Mouse (Mus musculus) cerebellum, adult 2 months (tissue): Measurements from ENCODE around the gene H6pd.

Experiments used
- CTCF ChIP-seq: fragments of 200-500 bp; IDR thresholded peaks from 2 replicates; pipeline ENCODE4 v1.5.1; 2011; ENCODE audit warnings: low read depth, mild to moderate bottlenecking, control low read depth, low read length, moderate library complexity, borderline replicate concordance; ENCODE audit not compliant: insufficient read depth
- POLR2A ChIP-seq: fragments of 200-500 bp; IDR thresholded peaks from 2 replicates; pipeline ENCODE4 v1.6.1; 2011; ENCODE audit warnings: low read length, control low read depth, borderline replicate concordance; ENCODE audit not compliant: insufficient read depth

GRCm38 (mm10) chr4:149948119-149948518 is 60.7 kb downstream of the H6pd start:
- TF ChIP-seq CTCF (no peak), POLR2A (no peak)
